Mouse (Mus musculus) T-helper 17 cell (primary cell): Measurements from ENCODE around the gene Chmp4b.

ENCODE experiments used
- in situ Hi-C, 2 experiments: fragments of 300-600 bp; cut with MboI, MseI; formaldehyde crosslinking; loops; 1 replicate in 1 of 2; 2 replicates in 1 of 2; pipeline ENCODE4 v1.15.1; 2025; ENCODE audit warnings: high pct_unique_total_duplicates in 2 of 2

The Chmp4b gene

DNA sequence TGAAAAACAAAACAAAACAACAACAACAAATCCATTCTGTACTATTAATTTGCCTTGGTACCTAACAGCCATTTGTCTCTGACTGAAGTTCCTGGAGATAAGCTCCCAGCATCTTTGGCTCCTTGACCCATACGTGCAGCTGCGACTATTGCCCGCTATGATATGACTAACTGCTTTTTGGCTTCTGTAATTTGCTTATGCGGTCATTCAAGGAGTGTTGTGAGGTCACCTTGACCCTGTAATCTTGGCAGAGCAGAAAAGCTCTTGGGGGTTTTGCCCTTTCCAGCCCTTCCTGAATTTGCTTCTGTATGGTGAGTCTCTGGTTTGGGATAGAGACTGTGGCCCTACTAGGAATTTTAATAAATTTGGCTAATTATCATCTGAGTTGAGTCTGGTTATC lies 65.1 kb downstream of the Chmp4b start:
- in situ Hi-C loops, result no loop called here

DNA sequence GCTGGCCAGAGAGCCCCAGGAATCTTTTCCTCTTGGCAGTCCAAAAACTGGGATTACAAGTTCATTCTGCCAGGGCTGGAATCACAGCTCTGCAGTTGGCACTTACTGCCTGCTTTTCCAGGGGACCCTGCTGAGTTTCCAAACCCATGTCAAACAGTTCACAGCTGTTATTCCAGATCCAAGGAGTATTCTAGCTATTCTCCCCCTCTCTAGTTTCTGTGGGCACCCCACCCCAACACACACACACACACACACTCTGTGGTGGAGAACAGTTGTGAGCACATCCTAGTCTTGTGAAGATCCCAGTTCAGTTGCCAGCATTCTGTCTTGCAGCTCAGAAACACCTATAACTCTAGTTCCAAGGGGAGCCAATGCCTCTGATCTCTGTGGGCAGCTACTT lies 65.6 kb downstream of the Chmp4b start:
- in situ Hi-C loops, result no loop called here

DNA sequence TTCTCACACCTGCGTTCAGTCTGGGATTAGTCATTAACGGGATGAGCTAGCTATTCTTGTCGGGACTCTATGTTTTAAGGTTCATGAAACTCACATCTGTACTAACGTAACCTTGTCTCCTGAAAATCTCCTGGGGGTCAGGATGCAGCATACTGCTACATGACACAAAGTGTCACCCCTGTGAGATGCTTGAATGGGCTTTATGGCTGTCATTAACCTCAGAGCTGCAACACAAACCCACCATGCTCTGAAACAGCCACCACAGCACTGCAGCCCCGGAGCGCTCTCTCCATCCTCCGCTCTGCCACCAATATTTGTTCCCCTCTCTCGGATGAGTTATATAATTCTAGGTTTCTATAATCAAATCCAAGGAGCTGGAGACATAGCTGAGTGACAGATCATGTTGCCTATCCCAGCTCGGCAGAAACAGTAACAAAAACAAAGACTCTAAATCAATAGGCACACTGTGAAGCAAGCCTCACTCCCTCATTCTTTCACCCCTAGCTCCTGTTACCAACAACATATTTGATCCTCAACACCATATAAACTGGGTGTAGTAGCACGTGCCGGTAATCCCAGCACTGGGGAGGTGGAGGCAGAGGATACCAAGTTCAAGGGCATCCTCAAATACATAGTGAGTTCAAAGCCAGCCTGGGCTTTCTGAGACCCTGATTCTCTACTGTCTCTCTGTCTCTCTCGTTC lies 67.5 kb downstream of the Chmp4b start:
- in situ Hi-C loops, result no loop called here

GRCm38 (mm10) chr2:154720315-154720714 lies 68.8 kb downstream of the Chmp4b start:
- in situ Hi-C loops, result no loop called here

DNA sequence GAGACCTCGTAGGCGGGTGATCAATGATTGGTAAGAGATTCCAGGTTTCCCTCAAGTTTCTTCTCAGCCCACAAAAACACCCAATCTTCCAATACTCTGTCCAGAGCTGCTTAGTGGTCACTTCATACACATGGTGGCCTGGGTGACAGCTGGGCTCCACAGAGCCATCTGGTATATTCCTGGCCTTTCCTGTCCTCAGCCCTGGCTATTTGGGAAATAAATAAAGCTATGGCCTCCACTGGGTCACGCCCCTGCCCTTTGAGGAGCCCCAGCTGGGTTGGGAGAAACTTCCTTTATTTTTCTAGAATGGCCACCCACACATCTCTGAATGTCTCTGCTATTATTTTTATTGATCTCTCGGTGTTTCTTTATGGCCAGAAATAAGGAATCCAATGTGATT lies 72.0 kb downstream of the Chmp4b start:
- in situ Hi-C loops, result no loop called here

- in situ Hi-C loops, result loop anchor here in 1 of 2 experiments (10.0 kb wide), 1 partner anchor 345 kb away; the partner anchor contains the start of gene Ahcy
Measured at GRCm38 (mm10) chr2:154729737-154730136, 78.2 kb downstream of the Chmp4b start.

GRCm38 (mm10) chr2:154730841-154731240 lies 79.3 kb downstream of the Chmp4b start:
- in situ Hi-C loops, result loop anchor here in 1 of 2 experiments (10.0 kb wide), 1 partner anchor 344 kb away; the partner anchor contains the start of gene Ahcy

GRCm38 (mm10) chr2:154731916-154732315 lies 80.4 kb downstream of the Chmp4b start:
- in situ Hi-C loops, result loop anchor here in 1 of 2 experiments (10.0 kb wide), 1 partner anchor 343 kb away; the partner anchor contains the start of gene Ahcy

DNA sequence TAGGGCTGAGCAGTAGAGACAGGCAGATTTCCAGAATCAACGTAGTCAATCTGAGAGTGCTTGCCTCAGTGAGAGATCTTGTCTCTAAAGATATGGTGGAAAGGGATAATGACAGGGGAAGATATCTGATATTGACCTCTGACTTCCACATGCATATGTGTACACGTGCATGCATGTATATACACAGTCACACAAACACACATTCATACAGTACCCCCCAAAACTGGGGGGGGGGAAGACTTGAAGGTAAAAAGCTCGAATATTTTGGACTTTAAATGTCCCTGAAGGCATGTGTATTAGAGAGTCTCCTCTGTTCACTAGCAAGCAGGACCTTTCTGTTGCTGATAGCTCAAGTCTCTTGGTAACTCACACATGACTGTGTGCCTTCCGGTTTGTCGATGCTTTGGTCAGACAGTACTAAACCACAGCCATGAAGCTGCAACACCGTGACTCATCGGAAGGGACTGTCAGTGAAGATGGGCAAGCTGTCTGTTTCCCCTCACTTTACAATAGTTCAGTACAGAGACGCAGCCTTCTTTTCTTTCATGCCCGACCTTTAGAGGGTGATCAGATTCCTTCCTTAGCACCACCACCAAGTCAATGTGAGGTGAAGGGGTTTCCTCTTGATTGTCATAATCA lies 81.1 kb downstream of the Chmp4b start:
- in situ Hi-C loops, result loop anchor here in 1 of 2 experiments (10.0 kb wide), 1 partner anchor 342 kb away; the partner anchor contains the start of gene Ahcy

GRCm38 (mm10) chr2:154734977-154735376 lies 83.5 kb downstream of the Chmp4b start:
- in situ Hi-C loops, result loop anchor here in 1 of 2 experiments (10.0 kb wide), 1 partner anchor 340 kb away; the partner anchor contains the start of gene Ahcy

DNA sequence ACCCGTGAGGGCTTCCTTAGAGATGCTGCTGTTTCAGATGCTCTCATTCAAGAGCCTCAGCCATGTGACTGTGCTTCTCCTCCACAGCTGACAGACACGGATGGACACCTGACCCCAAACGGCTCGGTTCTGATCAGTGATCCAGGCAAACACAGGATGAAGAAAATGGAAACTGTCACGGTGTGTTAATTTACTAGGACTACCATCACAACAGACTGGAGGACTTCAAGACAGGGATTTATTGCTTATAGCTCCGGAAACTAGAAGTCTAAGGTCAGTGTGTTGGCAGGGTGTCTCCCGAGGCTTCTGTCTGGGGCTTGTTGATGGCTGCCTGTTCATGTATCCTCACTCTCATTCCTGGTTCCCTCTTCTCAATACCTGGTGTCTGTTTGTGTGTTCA lies 83.9 kb downstream of the Chmp4b start:
- in situ Hi-C loops, result loop anchor here in 1 of 2 experiments (10.0 kb wide), 1 partner anchor 339 kb away; the partner anchor contains the start of gene Ahcy

GRCm38 (mm10) chr2:154735986-154736385 lies 84.5 kb downstream of the Chmp4b start:
- in situ Hi-C loops, result loop anchor here in 1 of 2 experiments (10.0 kb wide), 1 partner anchor 339 kb away; the partner anchor contains the start of gene Ahcy

DNA sequence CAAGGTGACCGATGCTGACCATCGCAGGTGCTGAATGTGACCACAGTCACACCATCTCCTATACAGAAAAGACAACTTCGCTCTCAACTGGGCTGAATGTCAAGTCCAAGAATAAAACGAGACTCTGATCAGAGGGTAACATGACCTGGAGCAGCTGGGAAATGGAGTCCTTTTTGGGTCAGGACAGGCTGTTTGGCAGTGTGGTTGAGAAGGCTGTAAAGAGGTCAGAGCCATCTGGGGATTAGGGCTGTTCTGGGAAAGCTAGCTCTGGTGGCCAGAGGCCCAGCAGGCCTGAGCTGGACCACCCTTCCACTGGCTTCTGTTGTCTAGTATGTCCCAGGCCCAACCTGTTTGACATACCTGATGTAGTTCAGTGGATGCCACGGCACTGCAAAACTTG lies 87.1 kb downstream of the Chmp4b start:
- in situ Hi-C loops, result loop anchor here in 1 of 2 experiments (10.0 kb wide), 1 partner anchor 336 kb away; the partner anchor contains the start of gene Ahcy

- in situ Hi-C loops, result no loop called here
Measured at GRCm38 (mm10) chr2:154742911-154743819, 91.7 kb downstream of the Chmp4b start.

DNA sequence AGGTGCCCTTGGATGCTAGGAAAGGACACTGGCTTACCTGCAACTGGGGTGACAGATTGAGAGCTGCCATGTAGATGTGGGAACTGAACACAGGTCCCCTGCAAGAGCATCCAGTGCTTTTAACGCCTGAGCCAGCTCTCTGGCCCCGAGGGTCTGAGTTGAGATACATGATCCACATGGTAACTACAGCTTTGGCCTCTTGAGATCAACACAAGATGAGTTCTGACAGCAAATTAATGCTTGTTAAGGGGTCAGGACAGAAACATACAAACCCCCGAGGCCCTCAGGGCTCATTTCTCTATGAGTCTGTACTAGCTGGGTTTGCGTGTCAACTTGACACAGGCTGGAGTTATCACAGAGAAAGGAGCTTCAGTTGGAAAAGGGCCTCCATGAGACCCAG lies 92.4 kb downstream of the Chmp4b start:
- in situ Hi-C loops, result no loop called here
